Mouse (Mus musculus) embryo, embryonic 10 days (tissue): Measurements from ENCODE around the gene Npas4.
A peak's percentile ranks its signal among the peaks of the same experiment; 100 is the strongest.
"Not testable (repeated sequence)": the region's sequence is repeated elsewhere in the genome, so short reads cannot be mapped to it uniquely, and the experiment has no call there.

ENCODE experiments used
- DNase-seq: peaks from one replicate; pipeline ENCODE4 v3.0.0-alpha.2; 2015; ENCODE audit warnings: low spot score

Gene Npas4

GRCm38 (mm10) chr19:4992904-4993303, 2.8 kb upstream of the Npas4 start:
- DNase-seq: no peak

- DNase-seq: peak; percentile 33
Measured at GRCm38 (mm10) chr19:4992371-4992770, 2.3 kb upstream of the Npas4 start.

DNA sequence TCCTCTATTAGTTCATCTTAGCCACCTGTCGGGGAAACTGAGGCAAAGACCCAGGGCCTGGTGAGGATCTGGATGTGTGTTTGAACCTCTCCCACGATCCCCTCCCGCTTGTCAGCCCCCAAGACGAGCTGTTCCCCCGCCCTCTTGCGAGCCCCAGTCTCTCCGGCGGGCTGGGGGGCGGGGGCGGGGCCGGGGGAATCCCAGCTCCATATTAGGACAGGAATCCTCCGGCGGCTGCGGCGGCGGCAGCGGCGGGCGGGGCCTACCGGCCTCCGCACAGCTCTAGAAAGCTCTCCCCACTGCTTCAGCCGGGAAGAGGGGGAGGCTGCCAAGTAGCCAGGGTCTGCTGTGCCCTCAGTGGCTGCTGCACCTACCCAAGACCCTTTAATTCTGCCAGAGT, 600 bp upstream of the Npas4 start:
- no peak for DNase-seq

GRCm38 (mm10) chr19:4989434-4990255, 471 bp downstream of the Npas4 start:
- DNase-seq: no peak

DNA sequence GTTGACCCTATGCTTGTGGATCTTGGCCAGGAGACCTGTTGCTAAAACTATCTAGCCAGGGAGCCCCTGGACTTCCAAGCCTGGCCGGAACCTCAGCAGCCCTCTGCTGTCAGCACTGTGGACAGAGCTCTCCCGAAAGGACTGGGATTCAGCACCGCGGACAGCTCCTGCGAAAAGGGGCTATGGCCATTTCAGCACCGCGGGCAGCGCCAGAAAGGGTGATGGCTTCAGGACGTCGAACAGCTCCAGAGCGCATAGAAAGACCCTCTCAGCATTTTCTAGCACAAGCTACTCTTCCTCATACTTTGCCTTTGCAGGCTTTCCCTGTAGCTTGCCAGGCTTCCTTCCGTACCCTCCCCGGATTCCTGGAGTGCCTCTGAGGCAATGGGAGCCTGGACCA, 1.1 kb downstream of the Npas4 start:
- DNase-seq: peak; percentile 96

GRCm38 (mm10) chr19:4981767-4982166, 8.3 kb downstream of the Npas4 start:
- DNase-seq: peak; percentile 74

DNA sequence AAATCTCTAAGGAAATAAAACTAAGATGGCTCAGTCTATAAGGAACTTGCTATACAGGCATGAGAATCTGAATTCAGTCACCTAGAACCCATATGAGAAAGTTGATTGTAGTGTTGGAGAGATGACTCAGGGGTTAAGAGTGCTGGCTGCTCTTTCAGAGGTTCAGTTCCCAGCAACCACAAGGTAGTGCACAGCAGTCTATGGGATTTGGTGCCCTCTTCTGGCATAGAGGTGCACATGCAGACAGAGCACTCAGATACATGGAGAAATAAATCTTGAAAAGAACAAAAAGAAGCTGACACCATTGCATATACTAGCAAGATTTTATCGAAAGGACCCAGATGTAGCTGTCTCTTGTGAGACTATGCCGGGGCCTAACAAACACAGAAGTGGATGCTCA, 21.9 kb downstream of the Npas4 start:
- peak; percentile 23 for DNase-seq

DNA sequence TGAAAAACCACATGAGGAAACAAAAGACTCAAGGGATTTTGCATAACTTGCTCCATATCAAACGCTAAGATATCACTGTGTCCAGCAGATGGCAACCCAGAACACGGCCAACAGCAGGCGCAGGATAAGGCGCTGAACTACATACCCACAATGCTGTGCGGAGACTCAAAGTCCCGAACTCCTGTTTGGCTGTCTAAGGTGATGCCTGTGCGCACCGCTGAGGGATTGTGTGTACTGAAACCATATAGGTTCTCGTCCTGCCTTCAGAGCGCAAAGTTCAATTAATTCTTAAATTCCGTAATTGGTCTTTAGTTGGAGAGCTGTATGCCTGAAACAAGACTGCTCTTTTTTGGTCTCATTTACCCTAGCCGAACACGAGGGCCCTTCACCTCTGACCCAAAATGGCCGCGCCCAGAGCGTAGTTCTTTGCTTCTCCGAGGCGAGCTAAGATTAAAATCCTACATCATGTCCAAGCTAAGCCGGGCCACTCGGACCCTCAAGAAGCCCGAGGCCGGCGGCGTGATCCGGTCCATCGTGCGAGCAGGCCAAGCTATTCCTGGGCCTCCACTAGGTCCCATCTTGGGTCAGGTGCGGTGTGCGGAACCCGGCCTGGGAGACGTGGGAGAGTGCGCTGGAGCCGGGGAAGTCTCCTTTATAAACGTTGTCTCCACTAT, 28.1 kb downstream of the Npas4 start, which contains the start of gene Mrpl11:
Gene Mrpl11, plus strand, starts transcription at position 220 of the 674 bp plus-strand sequence.
- peak; percentile 98 for DNase-seq

- DNase-seq: not testable (repeated sequence)
Measured at GRCm38 (mm10) chr19:4948641-4949040, 41.5 kb downstream of the Npas4 start.

DNA sequence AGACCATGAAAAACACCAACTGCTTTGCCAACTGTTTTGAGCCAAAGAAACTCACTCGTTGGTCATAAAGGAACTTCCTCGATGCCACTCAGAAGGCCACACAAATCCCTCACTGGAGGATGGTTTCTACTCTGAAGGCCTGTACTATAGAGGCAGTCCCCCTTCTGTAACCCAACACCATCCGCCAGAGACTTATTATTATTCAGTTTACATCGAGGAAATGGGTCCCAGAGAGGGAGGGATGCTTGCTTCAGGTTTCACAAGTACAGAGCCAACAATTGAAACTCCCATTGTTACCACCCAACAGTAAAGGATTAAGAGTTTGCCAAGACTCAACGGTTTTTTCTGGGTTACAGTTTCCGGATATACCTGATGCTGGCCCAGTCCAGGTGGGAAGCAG, 44.6 kb downstream of the Npas4 start:
- DNase-seq: no peak

GRCm38 (mm10) chr19:4943253-4943588, 46.9 kb downstream of the Npas4 start:
- DNase-seq: no peak

DNA sequence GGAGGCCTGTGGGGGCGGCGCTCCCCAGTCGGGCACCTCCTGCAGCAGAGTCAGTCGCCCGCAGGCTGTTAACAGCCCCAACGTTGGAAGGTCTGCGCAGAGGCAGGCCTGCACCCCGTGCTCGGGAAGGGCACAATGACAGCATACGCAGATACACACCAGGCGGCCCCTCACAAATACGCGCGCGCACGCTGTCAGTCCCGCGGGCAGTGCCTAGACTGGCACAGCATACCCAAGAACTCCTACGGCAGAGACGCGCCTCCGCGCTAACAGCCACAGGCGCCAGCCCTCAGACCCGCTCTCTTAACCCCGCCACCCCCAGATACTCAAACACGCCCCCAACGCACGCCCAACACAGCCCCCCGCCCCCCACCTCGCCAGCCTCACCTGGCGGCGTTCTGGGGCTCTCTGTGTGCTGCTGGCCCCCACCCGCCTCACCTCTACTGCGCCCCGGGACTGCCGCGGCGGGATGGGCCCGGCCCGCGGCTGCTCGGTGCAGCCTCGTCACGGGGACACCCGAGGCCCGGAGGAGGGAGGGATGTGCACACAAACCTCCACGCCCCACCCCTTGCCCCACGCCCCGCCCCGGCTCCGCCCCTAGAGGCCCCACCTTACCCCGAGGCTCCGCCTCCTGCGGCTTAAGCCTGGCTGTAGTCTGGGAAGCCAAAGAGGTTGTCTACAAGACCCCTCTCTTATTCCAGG, 47.4 kb downstream of the Npas4 start, which contains the start of gene Peli3:
Gene Peli3, minus strand, starts transcription at position 577 of the 702 bp plus-strand sequence.
- peak; percentile 76 for DNase-seq

DNA sequence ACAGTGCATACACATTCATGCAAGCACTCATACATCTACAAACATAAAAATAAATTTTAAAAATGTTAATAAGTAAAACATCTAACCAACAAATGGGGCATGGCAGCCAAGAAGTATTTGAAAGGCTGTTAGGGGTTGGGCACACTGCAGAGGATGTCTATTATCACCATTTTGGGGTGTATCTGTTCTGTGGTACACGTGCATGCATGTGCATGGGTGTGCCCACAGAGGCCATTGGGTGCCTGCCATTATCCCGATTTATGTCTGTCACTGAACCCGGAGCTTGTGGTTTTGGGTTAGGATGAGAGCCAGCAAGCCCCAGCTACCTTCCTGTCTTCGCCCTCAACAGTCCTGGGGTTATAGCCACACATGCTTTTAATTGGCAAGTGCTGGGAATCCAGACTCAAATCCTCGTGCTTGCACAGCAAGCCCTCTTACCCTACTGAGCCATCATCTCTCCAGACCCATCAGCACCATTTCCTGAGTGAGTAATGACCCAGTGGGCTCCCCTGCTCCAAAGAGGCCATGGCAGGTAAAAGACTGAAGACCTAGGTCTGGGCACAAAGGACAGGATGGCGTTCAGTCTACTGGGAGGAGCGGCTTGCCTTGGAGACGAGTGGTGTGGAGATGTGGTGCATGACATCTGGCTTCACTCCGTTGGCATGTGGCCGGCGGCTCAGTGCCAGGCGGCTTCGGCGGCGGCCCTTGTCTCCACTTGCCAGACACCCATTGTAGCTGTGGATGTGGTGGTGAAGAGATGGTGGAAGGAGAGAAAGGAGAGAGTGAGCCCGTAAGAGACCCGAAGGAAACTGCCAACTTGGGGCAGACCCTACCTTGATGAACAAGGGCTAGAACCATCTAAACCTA, 52.4 kb downstream of the Npas4 start:
- DNase-seq: no peak

GRCm38 (mm10) chr19:4936896-4937295, 53.2 kb downstream of the Npas4 start:
- DNase-seq: no peak
